Mouse (Mus musculus): ENCODE data around the gene Cuedc1. TPM values are rescaled to one million over a fixed set of nuclear protein-coding genes. Genes with fewer than 3 reads are reported as not detected.

The Cuedc1 gene
- total and polyA plus RNA-seq, 3 experiments: 49.3 to 76.9 (median 61.7) TPM

GRCm38 (mm10) chr11:88148015-88148637 is 50.3 kb downstream of the Cuedc1 start:
- DNase-seq: no peak

GRCm38 (mm10) chr11:88148638-88149279 is 50.9 kb downstream of the Cuedc1 start:
- DNase-seq: peak; percentile 58

DNA sequence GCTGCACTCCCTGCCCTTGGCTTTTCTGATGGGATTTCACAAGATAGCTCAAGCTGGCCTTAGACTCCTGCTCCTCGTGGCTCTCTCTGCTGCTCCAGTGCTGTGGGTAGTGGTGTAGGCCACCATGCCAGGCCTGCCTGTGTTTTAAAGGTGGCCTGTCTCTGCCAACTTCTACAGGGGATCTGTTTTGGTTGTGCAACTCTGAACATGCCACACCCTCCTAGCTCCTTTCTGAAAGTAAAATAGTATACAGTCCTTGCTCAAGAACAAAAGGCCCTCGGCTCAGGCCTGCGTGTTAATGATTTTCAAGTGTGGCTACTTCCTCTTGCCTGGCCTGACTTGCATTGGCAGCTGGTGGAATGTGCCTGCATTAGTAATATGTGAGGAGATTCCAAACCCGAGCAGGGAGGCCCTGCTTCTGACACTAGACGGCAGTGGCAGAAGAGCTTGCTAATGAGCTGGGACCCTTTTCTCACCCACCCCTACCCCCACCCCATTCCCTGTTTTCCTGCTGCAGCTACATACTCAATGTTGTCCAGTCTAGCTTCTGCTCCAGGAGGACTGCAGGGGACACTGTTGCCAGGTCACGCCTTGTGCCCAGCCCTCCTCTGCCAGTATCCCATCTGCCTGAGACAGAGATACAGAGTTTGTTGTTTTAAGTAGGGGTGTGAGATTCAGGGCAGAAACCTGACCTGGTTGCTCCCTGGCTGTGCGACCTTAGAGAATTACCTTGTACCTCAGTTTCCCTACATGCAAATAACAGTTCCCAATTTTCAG is 53.7 kb downstream of the Cuedc1 start:
- DNase-seq: peak; percentile 75

- DNase-seq: no peak
These were observed 56.0 kb downstream of the Cuedc1 start for GRCm38 (mm10) chr11:88153880-88154279.

DNA sequence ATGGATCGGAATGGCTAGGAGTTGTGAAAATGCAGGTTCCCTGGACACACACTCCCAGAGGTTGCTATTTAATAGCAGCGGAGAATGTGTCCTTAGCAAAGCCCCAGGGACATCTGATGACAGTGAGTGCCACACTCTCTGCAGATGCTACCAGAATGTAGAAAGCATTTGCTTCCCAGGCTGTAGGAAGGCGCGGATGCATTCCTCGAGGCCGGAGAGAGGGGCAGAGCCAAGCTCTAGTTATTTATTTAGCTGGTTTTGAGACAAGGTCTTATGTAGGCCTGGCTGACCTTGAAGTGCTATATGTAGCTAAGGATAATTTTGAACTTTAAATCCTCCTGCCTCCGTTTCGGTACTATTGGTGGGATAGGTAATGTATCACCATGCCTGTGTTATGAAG is 56.6 kb downstream of the Cuedc1 start:
- DNase-seq: no peak

DNA sequence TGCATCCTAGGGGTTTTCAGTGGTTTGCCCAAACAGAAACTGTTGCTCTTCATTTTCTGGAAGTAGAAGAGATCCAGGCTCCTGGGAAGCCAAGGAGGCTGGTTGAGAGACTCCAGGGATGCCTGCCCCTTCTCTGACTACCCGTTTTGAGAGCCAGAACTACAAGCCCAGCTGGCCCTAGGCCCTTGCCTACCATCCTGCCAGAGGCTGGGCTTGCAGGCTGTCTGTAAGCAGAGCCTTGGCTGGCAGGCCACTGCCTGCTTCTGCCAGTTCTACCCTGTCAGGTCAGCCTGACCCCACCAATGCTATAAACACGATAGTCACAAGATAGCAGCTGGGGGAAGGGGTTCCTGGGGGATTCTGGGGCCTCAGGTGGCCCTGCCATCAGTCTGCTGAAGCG is 57.6 kb downstream of the Cuedc1 start:
- DNase-seq: peak; percentile 65

DNA sequence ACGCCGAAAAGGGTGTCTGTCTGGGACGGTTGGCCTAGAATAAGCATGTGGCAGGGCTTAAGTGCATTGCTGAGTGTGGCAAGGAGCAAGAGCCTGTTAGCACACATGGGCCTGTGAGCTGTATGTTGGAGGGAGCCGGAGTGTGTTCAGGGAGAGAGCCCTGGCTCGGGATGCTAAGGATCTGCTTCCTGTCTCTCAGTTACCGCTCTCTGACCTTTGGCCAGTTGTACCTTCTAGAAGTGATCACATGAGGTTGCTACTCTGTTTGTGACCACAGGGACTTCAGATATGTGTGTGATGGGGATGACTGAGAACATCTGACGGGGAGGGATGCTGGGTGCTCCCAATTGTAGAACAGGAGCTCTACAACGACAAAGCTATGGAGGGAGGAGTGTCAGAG is 58.1 kb downstream of the Cuedc1 start:
- no peak for DNase-seq

DNA sequence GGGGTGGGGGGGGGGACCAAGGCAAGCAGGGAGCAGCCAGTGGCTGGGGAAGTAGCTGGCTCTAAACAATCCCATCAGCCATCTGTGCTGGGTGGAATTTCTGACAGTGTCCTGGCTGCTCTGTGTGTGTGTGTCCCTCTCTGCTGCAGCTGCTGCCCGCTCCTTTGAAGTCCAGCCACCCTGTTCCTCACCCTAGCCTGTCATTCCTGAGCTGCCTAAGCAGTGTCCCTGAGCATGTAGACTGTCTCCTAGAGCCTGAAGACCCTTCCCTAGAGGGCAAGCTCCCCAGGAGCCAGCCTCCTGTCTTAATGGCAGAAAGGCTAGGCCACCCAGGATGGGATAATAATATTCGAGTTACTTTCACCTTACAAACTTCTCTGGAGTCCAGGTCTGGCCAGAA is 58.5 kb downstream of the Cuedc1 start:
- no peak for DNase-seq

- peak; percentile 52 for DNase-seq
These were observed 61.0 kb downstream of the Cuedc1 start for GRCm38 (mm10) chr11:88158842-88159246.

GRCm38 (mm10) chr11:88159389-88159788 is 61.5 kb downstream of the Cuedc1 start:
- DNase-seq: no peak

DNA sequence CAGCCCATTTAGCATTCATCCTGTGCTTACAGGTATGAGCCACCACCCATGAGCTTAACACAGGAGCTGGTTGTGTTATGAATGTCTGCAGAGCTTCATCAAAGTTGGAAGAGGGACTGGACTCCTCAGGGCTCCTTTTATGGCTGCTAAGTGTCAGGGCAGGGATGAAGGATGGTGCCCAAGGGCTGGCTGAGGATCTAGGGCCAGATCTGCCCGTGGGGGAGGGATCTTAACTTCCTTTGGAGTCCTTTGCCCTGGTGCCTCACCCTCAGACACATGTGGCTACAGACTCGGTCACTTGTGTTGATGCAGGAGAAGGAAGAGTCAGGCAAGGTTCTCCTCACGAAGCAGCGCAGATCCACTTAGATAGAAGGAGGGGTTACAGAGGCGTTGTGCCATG is 62.5 kb downstream of the Cuedc1 start:
- peak; percentile 55 for DNase-seq

GRCm38 (mm10) chr11:88161051-88161581 is 63.3 kb downstream of the Cuedc1 start:
- peak; percentile 88 for DNase-seq

DNA sequence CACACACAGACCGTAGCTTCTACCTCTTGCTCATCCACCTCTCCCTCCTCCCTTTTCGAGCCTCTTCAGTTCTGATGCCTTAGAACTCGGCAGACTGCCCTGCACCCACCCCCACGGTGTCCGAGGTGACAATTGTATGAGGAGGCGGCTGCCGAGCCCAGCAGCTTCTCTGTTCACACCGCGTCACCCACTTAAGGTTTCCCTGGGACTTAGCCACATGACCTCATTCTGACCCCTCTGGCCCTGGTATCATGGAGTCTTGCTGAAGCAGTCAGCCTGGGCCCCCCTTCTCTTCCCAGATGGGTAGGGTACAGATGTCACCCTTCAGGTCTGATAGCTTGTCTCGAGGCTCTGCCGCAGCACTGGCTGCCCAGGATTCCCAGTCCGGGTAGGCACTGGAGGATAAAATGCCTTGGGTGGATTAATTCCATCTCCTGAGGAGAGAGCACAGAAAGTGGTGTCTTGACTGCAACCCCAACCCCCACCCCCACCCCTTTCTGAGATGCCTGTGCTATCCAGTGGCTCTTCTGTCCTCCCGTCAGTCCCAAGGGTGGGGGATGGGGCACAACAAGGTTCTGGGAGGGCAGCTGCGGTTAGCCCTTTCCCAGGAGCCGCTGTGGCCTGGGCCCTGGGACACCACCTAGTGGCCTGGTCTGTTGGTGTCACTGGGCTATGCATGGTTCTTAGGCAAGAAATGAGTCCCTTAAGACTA is 63.9 kb downstream of the Cuedc1 start:
- DNase-seq: peak; percentile 96

- no peak for DNase-seq
These were observed 64.9 kb downstream of the Cuedc1 start for GRCm38 (mm10) chr11:88162740-88163139.

DNA sequence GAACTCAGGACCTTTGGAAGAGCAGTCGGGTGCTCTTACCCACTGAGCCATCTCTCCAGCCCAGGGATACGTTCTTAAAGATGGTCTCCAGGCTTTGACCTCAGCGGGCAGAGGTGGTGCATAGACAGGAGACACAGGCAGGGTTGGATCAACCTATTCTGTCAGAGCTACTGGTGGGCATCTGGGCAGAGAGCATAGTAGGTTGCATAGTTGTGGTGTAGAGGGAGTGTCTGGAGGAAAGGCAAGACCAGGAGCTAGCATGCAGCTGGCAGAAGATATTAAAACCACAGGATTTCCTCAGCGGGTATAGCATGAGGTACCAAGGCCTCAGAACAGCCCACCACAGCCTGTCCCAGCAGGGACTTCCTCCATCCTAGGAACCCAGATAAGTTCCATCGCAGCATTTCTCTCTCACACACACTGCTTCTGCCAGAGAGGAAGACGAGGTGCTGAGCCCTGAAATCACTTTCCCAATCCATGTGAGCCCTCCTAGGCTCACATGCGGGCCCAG is 66.4 kb downstream of the Cuedc1 start:
- no peak for DNase-seq

DNA sequence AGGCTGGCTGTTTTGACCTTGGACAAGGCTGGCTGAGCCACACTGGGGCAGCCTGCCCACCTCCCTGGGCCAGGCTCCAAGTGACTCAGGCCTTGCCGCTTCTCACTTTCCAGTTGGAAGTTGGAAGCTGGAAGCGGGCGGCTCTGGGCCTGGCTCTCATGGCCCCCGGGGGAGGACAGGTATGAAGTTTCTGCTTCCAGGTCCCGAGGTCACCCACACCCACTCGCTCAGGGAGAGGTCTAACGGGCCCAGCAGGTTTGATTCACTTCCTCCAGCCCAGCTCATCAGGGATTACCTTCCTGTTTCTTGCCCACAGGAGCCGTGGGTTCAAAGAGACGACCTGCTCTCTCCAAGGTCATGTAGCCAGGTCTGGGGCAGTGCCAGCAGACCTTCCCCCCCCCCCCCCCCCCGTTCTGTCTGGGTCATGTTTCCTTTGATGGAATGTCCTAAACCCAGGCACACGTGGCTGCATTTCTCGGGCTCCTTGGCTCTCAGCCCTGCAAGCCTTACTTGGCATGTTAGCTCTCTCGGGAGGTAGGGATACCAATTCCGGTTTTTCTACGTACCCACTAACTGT is 67.0 kb downstream of the Cuedc1 start:
- DNase-seq: peak; percentile 96

GRCm38 (mm10) chr11:88165683-88166364 is 68.0 kb downstream of the Cuedc1 start:
- peak; percentile 78 for DNase-seq

GRCm38 (mm10) chr11:88166471-88166870 is 68.6 kb downstream of the Cuedc1 start:
- no peak for DNase-seq

GRCm38 (mm10) chr11:88168611-88169010 is 70.8 kb downstream of the Cuedc1 start:
- no peak for DNase-seq

DNA sequence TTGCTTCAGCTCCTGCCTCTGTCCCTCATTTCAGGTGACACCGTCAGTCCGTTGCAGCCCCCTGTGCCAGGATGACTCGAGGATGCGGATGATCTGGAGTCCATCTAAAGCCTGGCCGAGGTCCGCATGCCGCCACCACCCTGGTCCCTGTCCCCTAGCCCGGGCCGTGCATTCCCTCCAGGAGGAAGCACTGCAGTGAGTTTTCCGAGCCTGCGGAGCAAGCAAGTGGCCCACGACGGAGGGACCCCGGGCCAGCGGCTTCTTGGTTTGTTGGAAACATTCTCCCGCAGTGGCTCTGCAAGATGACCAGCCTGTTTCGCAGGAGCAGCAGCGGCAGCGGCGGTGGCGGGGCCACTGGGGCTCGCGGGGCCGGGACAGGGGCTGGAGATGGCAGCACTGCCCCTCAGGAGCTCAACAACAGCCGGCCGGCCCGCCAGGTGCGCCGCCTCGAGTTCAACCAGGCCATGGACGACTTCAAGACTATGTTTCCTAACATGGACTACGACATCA is 71.7 kb downstream of the Cuedc1 start:
- DNase-seq: no peak

DNA sequence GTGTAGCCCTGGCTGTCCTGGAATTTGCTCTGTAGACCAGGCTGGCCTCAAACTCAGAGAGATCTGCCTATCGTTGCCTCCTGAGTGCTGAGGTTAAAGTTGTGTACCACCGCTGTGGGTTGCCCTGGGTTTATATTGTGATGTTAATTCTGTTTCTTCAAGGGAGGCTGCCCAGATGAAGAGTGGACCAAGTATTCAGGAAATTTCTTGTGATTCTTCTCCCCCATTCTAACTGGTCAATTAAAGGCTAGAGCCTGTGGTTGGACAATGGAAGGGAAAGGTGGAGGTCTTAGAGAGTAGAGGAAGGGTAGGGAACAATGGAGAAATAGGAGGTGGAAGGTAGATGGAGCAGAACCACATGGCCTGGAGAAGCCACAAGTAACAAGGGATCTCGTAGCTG is 72.7 kb downstream of the Cuedc1 start:
- no peak for DNase-seq
